In the genomic region with DNA sequence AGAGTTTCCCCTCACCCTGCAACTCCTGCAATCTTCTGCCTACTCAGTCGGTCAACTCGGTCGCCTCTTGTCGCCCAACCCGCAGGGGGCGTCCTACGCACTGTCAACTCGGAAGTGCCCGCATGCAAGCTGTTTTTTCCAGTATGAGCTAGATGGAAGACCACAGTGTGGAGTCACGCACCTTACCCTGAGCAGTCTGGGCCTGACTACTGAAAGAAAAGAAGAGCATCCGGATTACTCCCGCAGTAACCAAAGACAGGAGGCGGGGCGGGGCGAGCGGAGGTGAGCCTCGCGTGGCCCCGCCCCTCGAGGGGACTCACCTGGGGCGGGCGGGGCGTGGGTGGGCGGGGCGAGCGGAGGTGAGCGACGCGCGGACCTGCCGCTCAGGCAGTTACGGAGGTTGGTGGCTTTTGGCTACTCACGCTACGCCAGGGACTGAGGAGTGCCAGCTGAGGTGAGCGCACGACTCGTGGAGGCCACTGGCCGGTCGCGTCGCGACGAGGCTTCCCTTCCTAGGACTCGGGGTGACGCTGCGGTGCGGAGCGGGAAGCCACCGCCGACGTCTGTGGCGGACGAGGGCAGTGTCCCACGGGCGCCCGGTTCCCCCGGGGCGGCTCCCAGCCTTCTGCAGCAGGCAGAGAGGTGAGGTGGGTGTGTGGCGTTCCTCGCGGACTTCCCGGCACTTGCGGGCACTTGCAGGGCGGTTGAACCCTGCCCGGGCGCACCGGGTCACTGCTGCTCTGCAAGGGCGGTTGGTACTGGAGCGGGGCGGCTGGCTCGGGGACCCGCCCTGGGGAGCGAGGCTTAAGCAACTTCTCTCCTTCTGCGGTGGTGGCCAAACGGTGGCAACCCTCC, we compare ENCODE assay signal across 8 mouse cellular contexts. TPM values are rescaled to one million over a fixed set of nuclear protein-coding genes. Genes with fewer than 3 reads are reported as not detected.
A peak's percentile ranks its signal among the peaks of the same experiment; 100 is the strongest.
DNase-seq lines count a peak whose midpoint lies in the region; ATAC-seq lines count a peak whose summit lies in the region.

A gene (plus strand): TSS at position 347 of the 855 bp plus-strand sequence.

- DNase-seq in adrenal gland, adult (ENCODE audit: inconsistent age in 2 of 2, low spot score in 1 of 2), result peak; percentile 79 to 91
- peak; percentile 66 for DNase-seq in embryo, embryonic 11 days
- DNase-seq in gastrocnemius, postnatal 36 days, result peak; percentile 50 to 52
- DNase-seq in intestine, embryonic 14.5 days (ENCODE audit: low spot score), result peak; percentile 79
- peak; percentile 63 to 64 for DNase-seq in left cerebral cortex, postnatal 14 days (ENCODE audit: low spot score in 2 of 2)
- peak; percentile 62 for DNase-seq in right cerebral cortex, postnatal 14 days
- peak; percentile 66 for DNase-seq in urinary bladder, postnatal 25 days (ENCODE audit: low spot score)

- peaks cover 16% of the 10 kb centered on the region; the same call in 1 of the 2 replicates for H3K27me3 ChIP-seq in intestine, embryonic 14.5 days (replicated peaks; ENCODE audit: control insufficient read depth, insufficient read depth, low read length)

- H3K9ac ChIP-seq in intestine, embryonic 14.5 days (ENCODE audit: low read length), result peak within 1 kb of the TSS; percentile 59

- H3K4me1 ChIP-seq in intestine, embryonic 14.5 days (replicated peaks; ENCODE audit: control insufficient read depth, insufficient read depth, low read length), result no peaks in the 10 kb centered on the region

- H3K4me2 ChIP-seq in intestine, embryonic 14.5 days (ENCODE audit: low read length), result peak within 1 kb of the TSS; percentile 100

- peak; percentile 95 for ATAC-seq in intestine, embryonic 14.5 days (replicated peaks; ENCODE audit: low FRiP score, low TSS enrichment, low read depth)
- ATAC-seq in megakaryocyte-erythroid progenitor cell, adult 5-6 weeks (replicated peaks; ENCODE audit: low FRiP score, low TSS enrichment, poor library complexity, severe bottlenecking), result peak; percentile 83

- no peak within 1 kb of the TSS for H3K27ac ChIP-seq in intestine, embryonic 14.5 days (ENCODE audit: low read depth)

- H3K36me3 ChIP-seq in intestine, embryonic 14.5 days (ENCODE audit: control insufficient read depth, insufficient read depth, low read length), result no peaks in the 10 kb centered on the region

- no peaks in the 10 kb centered on the region for H3K9me3 ChIP-seq in intestine, embryonic 14.5 days (ENCODE audit: control insufficient read depth, low read length)

- intact Hi-C loops in gastrocnemius, postnatal 36 days (cut with DNase I), result no loop called here
- intact Hi-C loops in left cerebral cortex, postnatal 14 days (cut with DNase I), result no loop called here

- under 1% methylated on average over 74 of the region's 75 CpGs for WGBS in intestine, embryonic 14.5 days

- peak within 1 kb of the TSS; percentile 59 for H3K4me3 ChIP-seq in intestine, embryonic 14.5 days (ENCODE audit: low read depth, low read length)

RNA-seq across cellular contexts. Expression of the gene that starts here (rescaled TPM):
- total RNA-seq in gastrocnemius, postnatal 36 days (2021), result under 1 TPM; 0.33 to 0.84 TPM
- polyA plus RNA-seq in intestine, embryonic 14.5 days (2014; fragmentation: Nextera tagmentation; extraction: Ambion mirVana), result 4.0 TPM in 2 replicates
- total RNA-seq in left cerebral cortex, postnatal 14 days (2021), result under 1 TPM; 0.22 to 0.53 TPM
- total RNA-seq in megakaryocyte-erythroid progenitor cell, adult 5-6 weeks (2014; fragmentation: Nextera tagmentation), result 1.2 TPM in 1 of 2 replicates, not detected in the other
- total RNA-seq in megakaryocyte-erythroid progenitor cell, adult 5-6 weeks (2017), result 0.11 and 0.47 TPM in 2 replicates

Comparison
In these comparisons a context has a peak if more than half of its experiments do, and no peak if none do; other contexts are left out.
1. Peak in DNase-seq in gastrocnemius, postnatal 36 days; RNA of the gene not detected or under 1 TPM.
2. Peak in DNase-seq in left cerebral cortex, postnatal 14 days; RNA of the gene not detected or under 1 TPM.